Mouse (Mus musculus) hindbrain, postnatal 0 days (tissue): Measurements from ENCODE around the gene Cenpq. TPM values are rescaled to one million over a fixed set of nuclear protein-coding genes. Genes with fewer than 3 reads are reported as not detected.
A peak's percentile ranks its signal among the peaks of the same experiment; 100 is the strongest.

Source experiments
- ATAC-seq: fragments of 200-750 bp; cut with Nextera tagmentation; 2 replicates; pipeline ENCODE4 v1.8.0; 2017; ENCODE audit warnings: mild to moderate bottlenecking, moderate TSS enrichment, moderate library complexity
- DNase-seq: peaks from one replicate; pipeline ENCODE4 v3.0.0-alpha.2; 2015; ENCODE audit warnings: low spot score
- H3K27ac ChIP-seq: fragments of 300-500 bp; sonication (generic); 2 replicates; pipeline ENCODE4 v1.5.1; 2014; ENCODE audit warnings: mild to moderate bottlenecking
- H3K27me3 ChIP-seq: fragments of 300-500 bp; sonication (generic); 2 replicates; pipeline ENCODE4 v1.6.1; 2014; ENCODE audit warnings: low read length, mixed read lengths; ENCODE audit not compliant: insufficient read depth
- H3K36me3 ChIP-seq: fragments of 300-500 bp; sonication (generic); 2 replicates; pipeline ENCODE4 v1.6.1; 2014; ENCODE audit warnings: low read length, mixed read lengths; ENCODE audit not compliant: insufficient read depth
- H3K4me1 ChIP-seq: fragments of 300-500 bp; sonication (generic); 2 replicates; pipeline ENCODE4 v1.6.1; 2014; ENCODE audit warnings: antibody characterized with exemption, low read length, mixed read lengths; ENCODE audit not compliant: insufficient read depth
- H3K4me2 ChIP-seq: fragments of 300-500 bp; sonication (generic); 2 replicates; pipeline ENCODE4 v1.6.1; 2014; ENCODE audit warnings: low read depth, mild to moderate bottlenecking, low read length, moderate library complexity, mixed read lengths
- H3K4me3 ChIP-seq: fragments of 300-500 bp; sonication (generic); 2 replicates; pipeline ENCODE4 v1.5.1; 2014; ENCODE audit warnings: low read length
- H3K9ac ChIP-seq: fragments of 300-500 bp; sonication (generic); replicated peaks from 2 replicates; pipeline ENCODE4 v1.6.1; 2014; ENCODE audit warnings: mild to moderate bottlenecking, low read length, moderate library complexity, mixed read lengths
- H3K9me3 ChIP-seq: fragments of 300-500 bp; sonication (generic); 2 replicates; pipeline ENCODE4 v1.6.1; 2016; ENCODE audit warnings: low read length, mixed read lengths
- CTCF ChIP-seq: IDR thresholded peaks from 2 replicates; pipeline ENCODE4 v1.5.1; 2016; ENCODE audit warnings: antibody characterized with exemption, control low read depth, low read depth
- WGBS: fragments of 180-500 bp; shearing (Covaris S2); extraction: QIAGEN DNeasy Blood & Tissue Kit; methylation state at CpG from one replicate; pipeline ENCODE4 v1.1.7; 2014; 5-methylcytosine and 5-hydroxymethylcytosine counted together
- polyA plus RNA-seq: library from polyadenylated mRNA; unstranded; fragments of >200 nt; fragmentation: Nextera tagmentation; extraction: Ambion mirVana; gene quantifications from 2 replicates; pipeline ENCODE4 v1.2.1, GENCODE M21; 2015
- total RNA-seq: library from RNA; depleted of rRNA; stranded (reverse); fragments of >200 nt; gene quantifications from 2 replicates; pipeline ENCODE4 v1.2.3, GENCODE M21; 2014; rRNA removed

Gene Cenpq
- total RNA-seq (4.1 and 4.7 TPM in 2 replicates), polyA plus RNA-seq (12.4 and 13.7 TPM in 2 replicates)

DNA sequence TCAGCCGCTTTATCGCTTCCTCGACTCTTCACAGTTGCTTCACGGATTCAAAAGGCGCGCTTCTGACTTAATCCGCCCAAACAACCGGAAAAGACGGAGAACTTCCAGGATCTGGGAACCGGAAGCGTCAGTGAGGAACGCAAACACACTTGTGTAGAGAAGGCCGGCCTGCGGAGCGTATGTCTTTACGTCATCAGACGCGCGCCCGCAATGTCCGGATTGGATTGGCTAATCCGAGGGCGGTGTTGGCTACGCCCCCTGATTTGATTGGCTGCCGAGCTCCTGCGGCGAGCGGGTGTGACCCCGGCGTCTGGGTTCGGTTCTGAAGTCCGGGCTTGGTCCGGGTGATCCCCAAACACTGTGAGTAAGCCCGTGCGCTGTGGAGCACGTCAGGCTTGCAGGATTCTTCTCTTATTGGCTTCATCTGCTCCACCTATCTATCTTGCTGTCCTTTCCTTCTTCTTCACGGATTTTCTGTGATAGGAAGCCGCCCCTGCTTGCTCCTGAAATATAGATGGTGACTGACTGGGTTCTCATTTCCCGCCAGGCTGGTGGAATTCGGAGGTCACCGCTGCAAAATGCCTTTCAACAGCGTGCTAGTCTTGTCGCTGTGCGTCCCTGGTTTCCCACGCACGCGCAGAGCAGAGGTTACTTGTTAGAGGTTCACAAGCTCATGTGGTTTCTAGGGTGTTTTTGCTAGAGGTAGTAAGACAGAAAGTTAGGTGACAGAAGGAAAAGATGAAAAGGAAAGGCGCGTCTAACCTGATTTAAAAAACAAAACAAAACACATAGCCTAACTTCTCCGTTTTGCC is at the start of gene Cenpq, which contains the start of gene Mut:
Gene Cenpq (minus strand): TSS at position 628 of the 812 bp plus-strand sequence.
Gene Mut (plus strand): TSS at position 266 of the 812 bp plus-strand sequence.
- 0 out of 2 replicates have a peak, but pooled peaks cover 3% of the 10 kb centered on the region for H3K36me3 ChIP-seq
- H3K27ac ChIP-seq = peak within 1 kb of the TSS; percentile 98
- H3K9me3 ChIP-seq = no peaks in the 10 kb centered on the region
- WGBS = under 1% methylated on average over 50 of the region's 50 CpGs
- no peak for TF ChIP-seq CTCF
- peak; percentile 100 for ATAC-seq
- H3K27me3 ChIP-seq = no peaks in the 10 kb centered on the region
- peak within 1 kb of the TSS; percentile 95 for H3K4me2 ChIP-seq
- H3K9ac ChIP-seq = peak within 1 kb of the TSS; percentile 66
- peak; percentile 100 for DNase-seq
- H3K4me1 ChIP-seq = no peaks in the 10 kb centered on the region
- H3K4me3 ChIP-seq = peak within 1 kb of the TSS; percentile 70

DNA sequence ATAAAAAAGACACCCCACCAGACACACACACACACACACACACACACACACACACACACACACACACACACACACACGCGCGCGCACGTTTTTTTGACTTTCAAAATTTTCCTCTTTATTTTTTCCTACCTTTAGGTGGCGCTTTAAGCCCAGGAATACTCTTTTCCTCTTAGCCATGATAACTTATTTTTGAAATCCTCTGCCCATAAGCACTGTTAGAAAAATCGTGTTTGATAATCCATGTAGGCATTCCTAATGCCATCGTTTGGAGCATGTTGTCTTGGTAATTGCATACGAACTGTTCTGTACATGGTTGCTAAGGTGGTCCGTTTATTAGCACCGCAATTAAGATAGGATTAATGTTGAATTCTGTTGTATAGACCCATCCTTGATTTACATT is 43.1 kb upstream of the Cenpq start:
- H3K4me2 ChIP-seq = no peak overlapping the region
- H3K27me3 ChIP-seq = no peaks in the 10 kb centered on the region
- no peak overlapping the region for H3K4me3 ChIP-seq
- H3K27ac ChIP-seq = no peak overlapping the region
- no peaks in the 10 kb centered on the region for H3K36me3 ChIP-seq
- DNase-seq = peak; percentile 68
- H3K9me3 ChIP-seq = no peaks in the 10 kb centered on the region
- ATAC-seq = peak; percentile 58; the same call in 1 of the 2 replicates
- no peaks in the 10 kb centered on the region for H3K4me1 ChIP-seq
- H3K9ac ChIP-seq = no peak overlapping the region
- TF ChIP-seq CTCF = peak; percentile 62
- WGBS = 48% methylated on average over 11 of the region's 11 CpGs

- Histone ChIP-seq H3K4me1 (no peaks in the 10 kb centered on the region), H3K27ac (no peak overlapping the region), H3K4me2 (no peak overlapping the region), H3K36me3 (peaks cover 6% of the 10 kb centered on the region; the same call in 1 of the 2 replicates), H3K9me3 (no peaks in the 10 kb centered on the region), H3K27me3 (no peaks in the 10 kb centered on the region), H3K4me3 (no peak overlapping the region), H3K9ac (no peak overlapping the region)
- TF ChIP-seq CTCF = no peak
- no peak for ATAC-seq
- no peak for DNase-seq
- 90% methylated on average over 3 of the region's 3 CpGs for WGBS
Measured at GRCm38 (mm10) chr17:40948518-40948917, 13.7 kb upstream of the Cenpq start.

DNA sequence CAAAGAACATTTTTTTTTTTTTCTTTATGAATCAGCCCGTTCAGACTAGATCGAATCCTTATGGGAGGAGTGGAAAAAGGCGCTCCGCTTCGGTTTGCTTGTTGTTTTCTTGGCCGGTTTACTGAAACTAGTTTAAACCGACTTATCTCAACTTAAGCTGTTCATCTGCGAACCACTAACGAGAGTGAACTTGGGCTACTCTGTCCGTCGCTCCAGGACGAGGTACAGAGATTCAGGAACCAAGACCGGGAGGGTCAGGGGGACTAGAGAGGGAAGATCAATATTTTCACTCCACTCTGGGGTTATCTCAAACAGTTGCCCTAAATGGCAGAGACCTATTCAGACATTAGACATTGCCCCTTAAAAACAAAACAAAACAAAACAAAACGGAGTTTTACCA is 862 bp downstream of the Cenpq start:
- ATAC-seq (peak; percentile 24), DNase-seq (no peak)
- TF ChIP-seq CTCF = no peak
- Histone ChIP-seq H3K4me2 (peak overlapping the region; percentile 95), H3K4me1 (no peaks in the 10 kb centered on the region), H3K36me3 (0 out of 2 replicates have a peak, but pooled peaks cover 3% of the 10 kb centered on the region), H3K27ac (0 out of 2 replicates have a peak overlapping the region, but pooled peaks have one; percentile 20), H3K9ac (peak overlapping the region; percentile 66; the same call in 1 of the 2 replicates), H3K9me3 (no peaks in the 10 kb centered on the region), H3K4me3 (peak overlapping the region; percentile 70), H3K27me3 (no peaks in the 10 kb centered on the region)
- 1% methylated on average over 14 of the region's 14 CpGs for WGBS

- no peak overlapping the region for H3K4me3 ChIP-seq
- H3K9me3 ChIP-seq = no peaks in the 10 kb centered on the region
- no peak for TF ChIP-seq CTCF
- H3K4me1 ChIP-seq = no peaks in the 10 kb centered on the region
- no peaks in the 10 kb centered on the region for H3K36me3 ChIP-seq
- no peaks in the 10 kb centered on the region for H3K27me3 ChIP-seq
- DNase-seq (no peak), ATAC-seq (no peak)
- H3K4me2 ChIP-seq = no peak overlapping the region
- H3K27ac ChIP-seq = no peak overlapping the region
- WGBS = 100% methylated on average over 1 of the region's 2 CpGs
- H3K9ac ChIP-seq = no peak overlapping the region
Measured at GRCm38 (mm10) chr17:40915499-40915898, 19.3 kb downstream of the Cenpq start.

DNA sequence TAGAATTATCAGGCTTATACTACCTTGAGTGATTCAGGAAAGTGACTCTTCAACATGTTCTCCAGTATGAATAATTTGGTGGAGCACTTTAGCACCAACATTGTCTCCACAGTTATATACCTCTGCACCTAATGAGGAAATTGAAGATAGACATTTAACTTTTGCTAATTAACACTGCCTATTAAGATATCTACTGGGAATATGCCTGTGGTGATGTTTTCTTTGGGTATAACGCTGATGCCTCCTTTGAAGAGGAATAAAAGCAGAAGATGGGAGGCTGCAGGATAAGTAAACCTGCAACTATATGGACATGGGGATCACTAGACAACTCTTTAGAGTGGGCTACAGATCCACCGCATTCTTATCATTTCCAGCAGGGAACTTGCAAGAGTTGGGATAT is 20.6 kb downstream of the Cenpq start, which contains the start of gene Glyatl3:
Gene Glyatl3 (minus strand): TSS at position 101 of the 400 bp plus-strand sequence.
- whole genome bisulfite sequencing = 94% methylated on average over 2 of the region's 2 CpGs
- no peak for DNase-seq

More for the DNA sequence above, 20.6 kb downstream of the Cenpq start, which contains the start of gene Glyatl3:
- Histone ChIP-seq H3K36me3 (no peaks in the 10 kb centered on the region), H3K4me1 (no peaks in the 10 kb centered on the region), H3K9me3 (no peaks in the 10 kb centered on the region), H3K9ac (no peak within 1 kb of the TSS), H3K4me3 (no peak within 1 kb of the TSS), H3K27ac (no peak within 1 kb of the TSS), H3K4me2 (no peak within 1 kb of the TSS), H3K27me3 (no peaks in the 10 kb centered on the region)
- no peak for ATAC-seq
- TF ChIP-seq CTCF = no peak
